ENCODE assay signal across 13 mouse cellular contexts in genomic region chr17:44745378-44745777, GRCm38 (mm10).
"Had no signal": no experiment of that assay in that cellular context is flagged by ENCODE, and none has a peak within 500 bp of the region (broad histone marks: within the 10 kb centered on the region; RNA-seq: fewer than 3 reads in every experiment).

No protein-coding gene starts in this region.

- H3K27me3 ChIP-seq: stomach, embryonic 15.5 days had no signal

- H3K4me1 ChIP-seq: midbrain, embryonic 13.5 days; stomach, embryonic 15.5 days had no signal

- H3K4me3 ChIP-seq: layer of hippocampus, adult 2 months; midbrain, embryonic 13.5 days; stomach, embryonic 15.5 days had no signal

- H3K36me3 ChIP-seq: midbrain, embryonic 13.5 days; stomach, embryonic 15.5 days had no signal

- H3K4me2 ChIP-seq: liver, embryonic 11.5 days; lung, embryonic 14.5 days; midbrain, embryonic 13.5 days; stomach, embryonic 15.5 days had no signal

- H3K27ac ChIP-seq: kidney, postnatal 0 days; layer of hippocampus, adult 2 months; midbrain, embryonic 13.5 days; stomach, embryonic 15.5 days had no signal

- H3K9ac ChIP-seq: lung, embryonic 14.5 days; midbrain, embryonic 13.5 days; stomach, embryonic 15.5 days had no signal

- DNase-seq: kidney, adult 9 months; kidney, postnatal 4 days; left cerebral cortex, postnatal 4 days; lung, embryonic 14.5 days; lung, postnatal 10 days; lung, postnatal 4 days; right cerebral cortex, postnatal 14 days; thymus, postnatal 4 days had no signal

- ATAC-seq: midbrain, embryonic 13.5 days had no signal

- H3K9me3 ChIP-seq: midbrain, embryonic 13.5 days; stomach, embryonic 15.5 days had no signal
